Mouse (Mus musculus) liver, adult 2 months (tissue): ENCODE measurements around the gene Ring1. TPM values are rescaled to one million over a fixed set of nuclear protein-coding genes. Genes with fewer than 3 reads are reported as not detected.
A peak's percentile ranks its signal among the peaks of the same experiment; 100 is the strongest.

Experiments
- DNase-seq: peaks from one replicate; pipeline ENCODE4 v3.0.0-alpha.2; 2011; ENCODE audit warnings: low read depth, low spot score; ENCODE audit errors: extremely low read depth
- H3K27ac ChIP-seq: fragments of 200-500 bp; replicated peaks from 2 replicates; pipeline ENCODE4 v1.5.1; 2012; ENCODE audit warnings: low read depth, mild to moderate bottlenecking, control low read depth, inconsistent platforms, low read length; ENCODE audit not compliant: insufficient read depth
- H3K27me3 ChIP-seq: fragments of 200-500 bp; 2 replicates; pipeline ENCODE4 v1.6.1; 2012; ENCODE audit warnings: mild to moderate bottlenecking, moderate library complexity, low read length, inconsistent platforms; ENCODE audit not compliant: control insufficient read depth, insufficient read depth
- H3K36me3 ChIP-seq: fragments of 200-500 bp; 2 replicates; pipeline ENCODE4 v1.6.1; 2012; ENCODE audit warnings: low read length, inconsistent platforms; ENCODE audit not compliant: control insufficient read depth, insufficient read depth
- H3K4me1 ChIP-seq: fragments of 200-500 bp; 2 replicates; pipeline ENCODE4 v1.6.1; 2011; ENCODE audit warnings: low read length; ENCODE audit not compliant: control insufficient read depth, insufficient read depth
- H3K4me3 ChIP-seq: fragments of 200-500 bp; 2 replicates; pipeline ENCODE4 v1.5.1; 2011; ENCODE audit warnings: low read depth, mild to moderate bottlenecking, control low read depth, low read length, moderate library complexity; ENCODE audit not compliant: insufficient read depth
- H3K79me2 ChIP-seq: fragments of 200-500 bp; 2 replicates; pipeline ENCODE4 v1.6.1; 2012; ENCODE audit warnings: inconsistent platforms, mild to moderate bottlenecking, low read length, moderate library complexity; ENCODE audit not compliant: control insufficient read depth, insufficient read depth
- H3K9ac ChIP-seq: fragments of 200-500 bp; 2 replicates; pipeline ENCODE4 v1.6.1; 2012; ENCODE audit warnings: low read depth, mild to moderate bottlenecking, control low read depth, inconsistent platforms, low read length
- CTCF ChIP-seq: fragments of 200-500 bp; IDR thresholded peaks from 2 replicates; pipeline ENCODE4 v1.5.1; 2011; ENCODE audit warnings: low read depth, low read length, control low read depth
- POLR2A ChIP-seq: fragments of 200-500 bp; IDR thresholded peaks from 2 replicates; pipeline ENCODE4 v1.6.1; 2011; ENCODE audit warnings: low read length, control low read depth; ENCODE audit not compliant: insufficient read depth; ENCODE audit errors: extremely low read depth
- WGBS: fragments of 180-500 bp; shearing (Covaris S2); methylation state at CpG from one replicate; pipeline ENCODE4 v1.1.7; 2018; 5-methylcytosine and 5-hydroxymethylcytosine counted together
- polyA plus RNA-seq: library from polyadenylated mRNA; depleted of rRNA; stranded (reverse); fragments of >200 nt; gene quantifications from 2 replicates; pipeline ENCODE4 v1.2.3, GENCODE M21; 2012
- total RNA-seq: library from RNA; depleted of rRNA; stranded (reverse); fragments of >200 nt; gene quantifications from 2 replicates; pipeline ENCODE4 v1.2.3, GENCODE M21; 2014

The Ring1 gene
- total and polyA plus RNA-seq, 2 experiments, result 10.0 to 33.8 TPM

GRCm38 (mm10) chr17:34026917-34027655 is 2.6 kb upstream of the Ring1 start:
- TF ChIP-seq POLR2A (no peak), CTCF (0 out of 2 replicates have a peak, but pooled peaks have one; percentile 1)
- Histone ChIP-seq H3K36me3 (peaks cover 4% of the 10 kb centered on the region; the same call in 1 of the 2 replicates), H3K9ac (peak overlapping the region; percentile 84), H3K27me3 (no peaks in the 10 kb centered on the region), H3K4me1 (peaks cover 28% of the 10 kb centered on the region), H3K27ac (peak overlapping the region; percentile 77), H3K4me3 (peak overlapping the region; percentile 85), H3K79me2 (peaks cover 20% of the 10 kb centered on the region)
- 20% methylated on average over 36 of the region's 36 CpGs for WGBS
- peak; percentile 55 for DNase-seq

- 76% methylated on average over 2 of the region's 2 CpGs for WGBS
- H3K4me3 ChIP-seq, result no peak overlapping the region
- TF ChIP-seq POLR2A (no peak), CTCF (no peak)
Observed at GRCm38 (mm10) chr17:34026221-34026620, 1.7 kb upstream of the Ring1 start.

GRCm38 (mm10) chr17:34025756-34026151 is 1.3 kb upstream of the Ring1 start:
- no peak overlapping the region for H3K9ac ChIP-seq

More at GRCm38 (mm10) chr17:34026221-34026620, 1.7 kb upstream of the Ring1 start:
- Histone ChIP-seq H3K79me2 (peaks cover 16% of the 10 kb centered on the region), H3K9ac (no peak overlapping the region), H3K4me1 (peaks cover 28% of the 10 kb centered on the region), H3K27me3 (no peaks in the 10 kb centered on the region), H3K36me3 (peaks cover 4% of the 10 kb centered on the region; the same call in 1 of the 2 replicates), H3K27ac (no peak overlapping the region)
- DNase-seq, result no peak

GRCm38 (mm10) chr17:34024861-34025755 is 628 bp upstream of the Ring1 start:
- H3K79me2 ChIP-seq, result peaks cover 5% of the 10 kb centered on the region; the same call in 1 of the 2 replicates
- H3K36me3 ChIP-seq, result peaks cover 4% of the 10 kb centered on the region; the same call in 1 of the 2 replicates
- peak overlapping the region; percentile 97 for H3K4me3 ChIP-seq
- peaks cover 21% of the 10 kb centered on the region for H3K4me1 ChIP-seq
- H3K27me3 ChIP-seq, result no peaks in the 10 kb centered on the region
- peak overlapping the region; percentile 88 for H3K27ac ChIP-seq
- peak overlapping the region; percentile 99 for H3K9ac ChIP-seq
- no peak for DNase-seq
- 3% methylated on average over 57 of the region's 57 CpGs for WGBS
- no peak for TF ChIP-seq POLR2A
- TF ChIP-seq CTCF, result no peak

More at GRCm38 (mm10) chr17:34025756-34026151, 1.3 kb upstream of the Ring1 start:
- Histone ChIP-seq H3K27me3 (no peaks in the 10 kb centered on the region), H3K27ac (no peak overlapping the region), H3K36me3 (peaks cover 4% of the 10 kb centered on the region; the same call in 1 of the 2 replicates), H3K79me2 (peaks cover 11% of the 10 kb centered on the region), H3K4me1 (peaks cover 27% of the 10 kb centered on the region), H3K4me3 (no peak overlapping the region)
- TF ChIP-seq CTCF (no peak), POLR2A (no peak)
- no peak for DNase-seq
- 71% methylated on average over 7 of the region's 7 CpGs for WGBS

GRCm38 (mm10) chr17:34023678-34024077 is 802 bp downstream of the Ring1 start:
- no peak for DNase-seq
- WGBS, result 63% methylated on average over 9 of the region's 9 CpGs
- Histone ChIP-seq H3K79me2 (no peaks in the 10 kb centered on the region), H3K4me3 (peak overlapping the region; percentile 97), H3K4me1 (peaks cover 15% of the 10 kb centered on the region), H3K27ac (no peak overlapping the region), H3K27me3 (no peaks in the 10 kb centered on the region), H3K36me3 (peaks cover 2% of the 10 kb centered on the region; the same call in 1 of the 2 replicates), H3K9ac (peak overlapping the region; percentile 99)
- TF ChIP-seq CTCF (no peak), POLR2A (no peak)
